Mouse (Mus musculus) limb, embryonic 12.5 days (tissue): Measurements from ENCODE around the gene Nup50. TPM values are rescaled to one million over a fixed set of nuclear protein-coding genes. Genes with fewer than 3 reads are reported as not detected.

ENCODE experiments used
- ATAC-seq: fragments of 200-750 bp; cut with Nextera tagmentation; 2 replicates; pipeline ENCODE4 v1.8.0; 2017; ENCODE audit warnings: low read depth, moderate TSS enrichment; ENCODE audit not compliant: insufficient number of reproducible peaks, insufficient read depth, low FRiP score, low TSS enrichment
- H3K27ac ChIP-seq: fragments of 300-500 bp; sonication (generic); 2 replicates; pipeline ENCODE4 v1.5.1; 2016; ENCODE audit warnings: mild to moderate bottlenecking, moderate library complexity
- H3K27me3 ChIP-seq: fragments of 300-500 bp; sonication (generic); 2 replicates; pipeline ENCODE4 v1.6.1; 2016; ENCODE audit warnings: mild to moderate bottlenecking, moderate library complexity
- H3K36me3 ChIP-seq: fragments of 300-500 bp; sonication (generic); 2 replicates; pipeline ENCODE4 v1.6.1; 2016; ENCODE audit warnings: mild to moderate bottlenecking, moderate library complexity
- H3K4me1 ChIP-seq: fragments of 300-500 bp; sonication (generic); replicated peaks from 2 replicates; pipeline ENCODE4 v1.6.1; 2016
- H3K4me2 ChIP-seq: fragments of 300-500 bp; sonication (generic); 2 replicates; pipeline ENCODE4 v1.6.1; 2016; ENCODE audit warnings: mild to moderate bottlenecking, moderate library complexity
- H3K4me3 ChIP-seq: fragments of 300-500 bp; sonication (generic); replicated peaks from 2 replicates; pipeline ENCODE4 v1.5.1; 2016; ENCODE audit warnings: mild to moderate bottlenecking
- H3K9ac ChIP-seq: fragments of 300-500 bp; sonication (generic); replicated peaks from 2 replicates; pipeline ENCODE4 v1.6.1; 2016; ENCODE audit warnings: mild to moderate bottlenecking, moderate library complexity
- H3K9me3 ChIP-seq: fragments of 300-500 bp; sonication (generic); 2 replicates; pipeline ENCODE4 v1.6.1; 2016; ENCODE audit warnings: mild to moderate bottlenecking, moderate library complexity
- WGBS: fragments of 180-500 bp; shearing (Covaris S2); methylation state at CpG from one replicate; pipeline ENCODE4 v1.1.7; 2016; 5-methylcytosine and 5-hydroxymethylcytosine counted together
- polyA plus RNA-seq: library from polyadenylated mRNA; unstranded; fragments of >200 nt; fragmentation: Nextera tagmentation; extraction: Ambion mirVana; gene quantifications from 2 replicates; pipeline ENCODE4 v1.2.1, GENCODE M21; 2016

Nup50 gene
- polyA plus RNA-seq, 1 experiment from 2014 or later, result 57.6 TPM

- no peak overlapping the region for H3K9ac ChIP-seq
- H3K4me1 ChIP-seq, result peaks cover 5% of the 10 kb centered on the region; the same call in 1 of the 2 replicates
- no peak overlapping the region for H3K4me2 ChIP-seq
- no peak overlapping the region for H3K4me3 ChIP-seq
- WGBS, result 93% methylated on average over 11 of the region's 11 CpGs
- no peaks in the 10 kb centered on the region for H3K9me3 ChIP-seq
- peaks cover 94% of the 10 kb centered on the region for H3K36me3 ChIP-seq
- H3K27ac ChIP-seq, result no peak overlapping the region
- ATAC-seq, result no peak
- H3K27me3 ChIP-seq, result no peaks in the 10 kb centered on the region
Observed at GRCm38 (mm10) chr15:84953259-84953658, 30.0 kb downstream of the Nup50 start.

DNA sequence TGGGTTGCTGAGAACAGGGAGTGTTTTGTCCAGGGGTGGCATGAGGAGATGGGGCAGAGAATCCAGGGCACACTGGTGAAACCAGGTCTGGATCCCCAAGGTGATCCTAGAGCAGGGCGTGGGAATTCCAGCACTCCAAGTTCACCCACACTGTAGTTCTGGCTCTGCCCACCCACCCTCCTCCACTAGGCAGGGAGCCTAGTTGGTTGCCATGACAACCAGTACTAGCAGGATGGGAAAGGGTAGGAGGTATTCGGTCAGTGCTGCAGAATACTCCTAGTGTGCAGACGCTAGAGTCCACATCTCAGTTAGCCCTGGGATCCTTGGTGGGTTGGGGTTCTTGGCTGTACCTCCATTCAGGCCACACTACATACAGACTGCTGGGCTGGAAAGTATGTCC lies 34.6 kb downstream of the Nup50 start:
- Histone ChIP-seq H3K4me2 (no peak overlapping the region), H3K27ac (no peak overlapping the region), H3K27me3 (no peaks in the 10 kb centered on the region), H3K36me3 (peaks cover 55% of the 10 kb centered on the region), H3K9me3 (no peaks in the 10 kb centered on the region), H3K4me3 (no peak overlapping the region), H3K4me1 (peaks cover 13% of the 10 kb centered on the region; the same call in 1 of the 2 replicates), H3K9ac (no peak overlapping the region)
- WGBS, result 41% methylated on average over 3 of the region's 3 CpGs
- no peak for ATAC-seq

DNA sequence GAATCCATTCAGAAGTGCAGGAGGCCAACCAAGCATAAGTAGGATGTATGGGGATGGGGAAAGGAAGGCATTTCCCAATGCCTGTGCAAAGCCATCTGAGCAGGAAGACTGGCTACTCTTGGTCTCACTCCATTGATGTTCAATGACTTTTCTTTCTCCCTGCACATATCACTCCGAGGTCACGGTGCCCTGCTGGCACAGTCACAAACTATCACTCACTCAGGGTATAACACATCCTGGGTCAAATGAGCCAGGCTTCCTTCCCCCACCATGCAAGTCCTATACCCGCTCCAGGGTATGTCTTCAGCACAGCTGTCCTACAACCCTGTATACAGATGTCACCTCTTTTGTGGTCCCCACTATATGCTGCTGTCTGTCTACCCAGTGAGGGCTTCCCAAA lies 35.1 kb downstream of the Nup50 start:
- H3K9ac ChIP-seq, result no peak overlapping the region
- H3K27me3 ChIP-seq, result no peaks in the 10 kb centered on the region
- WGBS, result 93% methylated on average over 3 of the region's 3 CpGs
- no peak for ATAC-seq
- no peak overlapping the region for H3K4me3 ChIP-seq
- H3K9me3 ChIP-seq, result no peaks in the 10 kb centered on the region
- no peak overlapping the region for H3K4me2 ChIP-seq
- H3K27ac ChIP-seq, result no peak overlapping the region
- H3K4me1 ChIP-seq, result peaks cover 13% of the 10 kb centered on the region; the same call in 1 of the 2 replicates
- peaks cover 50% of the 10 kb centered on the region for H3K36me3 ChIP-seq

DNA sequence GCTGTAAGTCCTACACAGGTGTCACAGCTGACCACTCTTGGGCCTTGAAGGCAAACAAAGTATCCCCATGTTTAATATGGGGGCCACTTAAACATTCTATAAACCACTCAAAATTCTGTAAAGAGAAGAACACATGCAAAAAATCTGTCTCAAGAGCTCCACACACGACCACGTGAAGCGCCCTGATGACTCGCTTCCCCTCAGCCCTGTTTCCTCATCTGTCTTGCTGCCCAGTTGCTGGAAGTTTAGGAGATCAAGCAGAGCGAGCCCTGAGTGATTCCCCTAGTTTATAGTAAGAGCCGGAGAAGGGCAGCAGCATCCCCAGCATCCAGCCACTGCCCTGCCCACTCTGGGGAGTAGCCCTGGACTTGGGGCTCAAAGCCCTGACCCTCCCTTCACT lies 36.7 kb downstream of the Nup50 start:
- WGBS, result 88% methylated on average over 6 of the region's 6 CpGs

GRCm38 (mm10) chr15:84960692-84961091 lies 37.5 kb downstream of the Nup50 start:
- H3K4me3 ChIP-seq, result no peak overlapping the region
- 0 out of 2 replicates have a peak overlapping the region, but pooled peaks have one; percentile 27 for H3K9ac ChIP-seq
- WGBS, result 29% methylated on average over 8 of the region's 8 CpGs
- no peaks in the 10 kb centered on the region for H3K27me3 ChIP-seq
- ATAC-seq, result no peak
- H3K4me2 ChIP-seq, result no peak overlapping the region
- peaks cover 28% of the 10 kb centered on the region for H3K36me3 ChIP-seq
- H3K4me1 ChIP-seq, result peaks cover 13% of the 10 kb centered on the region; the same call in 1 of the 2 replicates
- H3K9me3 ChIP-seq, result no peaks in the 10 kb centered on the region
- no peak overlapping the region for H3K27ac ChIP-seq

More for the DNA sequence above, 36.7 kb downstream of the Nup50 start:
- Histone ChIP-seq H3K4me1 (peaks cover 13% of the 10 kb centered on the region; the same call in 1 of the 2 replicates), H3K27me3 (no peaks in the 10 kb centered on the region), H3K9me3 (no peaks in the 10 kb centered on the region), H3K36me3 (peaks cover 36% of the 10 kb centered on the region), H3K4me3 (no peak overlapping the region), H3K27ac (no peak overlapping the region), H3K9ac (no peak overlapping the region), H3K4me2 (no peak overlapping the region)
- ATAC-seq, result no peak

DNA sequence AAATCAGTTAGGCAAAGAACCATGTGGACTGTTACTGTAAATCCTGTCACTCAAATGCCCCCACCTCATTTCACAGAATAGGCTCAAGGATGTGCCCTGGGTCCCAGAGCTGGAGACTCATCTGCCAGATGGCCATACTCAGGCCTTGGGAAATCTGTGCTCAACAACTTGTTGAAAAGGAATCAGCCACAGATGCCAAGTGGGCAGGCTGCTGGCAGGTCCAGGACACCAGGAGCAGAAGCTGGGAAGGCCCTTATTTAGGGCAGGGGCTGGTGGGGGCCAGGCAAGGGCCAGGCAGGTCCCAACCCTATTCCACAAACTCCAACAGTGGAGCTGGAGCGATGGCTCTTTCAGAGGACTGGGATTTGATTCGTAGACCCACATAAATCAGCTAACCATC lies 39.3 kb downstream of the Nup50 start:
- Histone ChIP-seq H3K4me3 (no peak overlapping the region), H3K9ac (no peak overlapping the region), H3K4me2 (no peak overlapping the region), H3K36me3 (peaks cover 15% of the 10 kb centered on the region; the same call in 1 of the 2 replicates), H3K27ac (no peak overlapping the region), H3K4me1 (peaks cover 13% of the 10 kb centered on the region; the same call in 1 of the 2 replicates), H3K9me3 (no peaks in the 10 kb centered on the region), H3K27me3 (no peaks in the 10 kb centered on the region)
- WGBS, result 79% methylated on average over 2 of the region's 2 CpGs
- no peak for ATAC-seq

- 72% methylated on average over 5 of the region's 5 CpGs for WGBS
- no peak overlapping the region for H3K27ac ChIP-seq
- no peaks in the 10 kb centered on the region for H3K27me3 ChIP-seq
- H3K9ac ChIP-seq, result no peak overlapping the region
- no peak overlapping the region for H3K4me3 ChIP-seq
- no peak for ATAC-seq
- peaks cover 6% of the 10 kb centered on the region; the same call in 1 of the 2 replicates for H3K36me3 ChIP-seq
- no peak overlapping the region for H3K4me2 ChIP-seq
- H3K4me1 ChIP-seq, result 0 out of 2 replicates have a peak, but pooled peaks cover 8% of the 10 kb centered on the region
- no peaks in the 10 kb centered on the region for H3K9me3 ChIP-seq
Observed at GRCm38 (mm10) chr15:84964771-84965170, 41.6 kb downstream of the Nup50 start.

DNA sequence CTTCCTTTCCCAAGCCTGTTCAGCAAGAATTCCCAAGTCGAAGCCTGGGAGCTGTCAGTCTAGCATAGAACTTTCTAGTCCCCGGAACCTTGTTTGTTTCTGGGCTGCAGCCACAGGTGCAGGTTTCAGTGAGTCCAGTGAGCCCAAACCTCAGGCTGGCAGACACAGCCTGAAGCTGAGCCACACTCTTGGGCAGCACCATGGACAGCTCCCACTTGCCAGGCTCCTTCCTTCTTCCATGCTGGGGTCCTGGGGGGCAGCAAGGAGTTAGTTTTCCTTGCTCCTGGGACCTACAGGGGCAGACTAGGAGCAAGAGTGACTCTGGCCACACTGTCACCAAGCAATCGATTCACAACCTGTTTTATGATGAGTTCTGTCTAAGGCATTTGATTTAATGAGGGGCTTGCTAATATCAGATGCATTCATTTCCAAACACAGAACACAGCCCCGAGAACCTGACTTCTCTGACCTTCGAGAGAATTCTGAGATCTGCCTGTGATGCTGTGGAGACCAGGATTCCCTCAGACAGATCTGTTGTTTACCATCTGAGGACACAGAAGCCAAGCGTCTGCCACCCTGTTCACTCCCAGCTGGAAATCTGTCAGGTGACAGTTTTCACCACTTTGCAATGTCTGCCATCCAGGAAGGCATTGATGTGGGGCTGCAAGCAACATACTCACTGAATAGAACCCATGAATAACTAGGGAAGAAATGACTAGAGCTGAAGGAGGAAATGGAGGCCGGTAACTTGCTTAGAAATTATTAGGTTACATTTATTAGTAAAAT lies 42.6 kb downstream of the Nup50 start:
- H3K9me3 ChIP-seq, result no peaks in the 10 kb centered on the region
- no peak overlapping the region for H3K27ac ChIP-seq
- H3K27me3 ChIP-seq, result no peaks in the 10 kb centered on the region
- H3K36me3 ChIP-seq, result no peaks in the 10 kb centered on the region; the same call in 1 of the 2 replicates
- H3K9ac ChIP-seq, result no peak overlapping the region
- WGBS, result 62% methylated on average over 7 of the region's 7 CpGs
- no peak for ATAC-seq
- no peak overlapping the region for H3K4me2 ChIP-seq
- H3K4me3 ChIP-seq, result no peak overlapping the region
- 0 out of 2 replicates have a peak, but pooled peaks cover 1% of the 10 kb centered on the region for H3K4me1 ChIP-seq

GRCm38 (mm10) chr15:84968534-84968933 lies 45.3 kb downstream of the Nup50 start:
- Histone ChIP-seq H3K36me3 (no peaks in the 10 kb centered on the region; the same call in 1 of the 2 replicates), H3K27me3 (no peaks in the 10 kb centered on the region), H3K4me2 (no peak overlapping the region), H3K9me3 (no peaks in the 10 kb centered on the region), H3K27ac (no peak overlapping the region), H3K9ac (no peak overlapping the region), H3K4me1 (no peaks in the 10 kb centered on the region), H3K4me3 (no peak overlapping the region)
- 87% methylated on average over 4 of the region's 4 CpGs for WGBS
- no peak for ATAC-seq

DNA sequence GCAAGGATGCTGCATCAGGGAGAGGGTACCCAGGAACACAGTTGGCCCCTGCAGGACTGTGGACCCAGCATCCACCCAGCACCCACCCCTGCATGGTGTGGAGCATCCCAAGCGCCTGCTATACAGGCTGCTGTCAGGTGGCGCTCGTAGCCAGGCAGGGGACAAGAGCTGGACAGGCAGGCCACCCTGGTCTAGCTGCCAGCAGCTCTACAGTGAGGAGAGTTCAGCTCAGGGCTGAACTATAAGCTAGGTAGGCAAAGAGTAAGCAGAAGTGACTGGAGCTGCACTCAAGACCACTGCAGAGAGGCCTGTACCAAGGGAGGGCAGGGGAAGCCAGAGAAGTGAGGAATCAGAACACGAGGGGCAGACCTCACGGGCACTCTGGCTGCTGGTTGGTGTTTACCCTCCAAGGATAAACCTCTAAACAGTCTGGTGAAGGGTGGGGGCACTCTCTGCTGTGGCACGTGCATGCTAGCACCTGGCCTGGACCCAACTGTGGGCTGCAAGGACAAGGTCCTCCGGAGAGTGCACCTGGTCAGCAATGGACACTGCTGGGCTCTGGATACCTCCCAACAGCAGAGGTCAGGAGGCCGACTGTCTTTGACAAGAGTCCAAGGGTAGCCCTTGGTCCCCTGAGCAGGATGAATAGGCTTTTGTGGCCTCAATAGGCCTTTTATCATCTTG lies 49.8 kb downstream of the Nup50 start:
- H3K9me3 ChIP-seq, result no peaks in the 10 kb centered on the region
- H3K27ac ChIP-seq, result no peak overlapping the region
- no peak for ATAC-seq
- no peaks in the 10 kb centered on the region for H3K27me3 ChIP-seq
- H3K9ac ChIP-seq, result no peak overlapping the region
- H3K4me2 ChIP-seq, result no peak overlapping the region
- H3K4me3 ChIP-seq, result no peak overlapping the region
- no peaks in the 10 kb centered on the region for H3K4me1 ChIP-seq
- H3K36me3 ChIP-seq, result no peaks in the 10 kb centered on the region; the same call in 1 of the 2 replicates
- 82% methylated on average over 8 of the region's 8 CpGs for WGBS

- H3K27ac ChIP-seq, result no peak overlapping the region
- H3K4me3 ChIP-seq, result no peak overlapping the region
- no peak overlapping the region for H3K9ac ChIP-seq
- no peaks in the 10 kb centered on the region for H3K9me3 ChIP-seq
- 69% methylated on average over 3 of the region's 3 CpGs for WGBS
- H3K36me3 ChIP-seq, result no peaks in the 10 kb centered on the region; the same call in 1 of the 2 replicates
- H3K4me2 ChIP-seq, result no peak overlapping the region
- H3K27me3 ChIP-seq, result no peaks in the 10 kb centered on the region
- no peak for ATAC-seq
- no peaks in the 10 kb centered on the region for H3K4me1 ChIP-seq
Observed at GRCm38 (mm10) chr15:84973544-84973871, 50.3 kb downstream of the Nup50 start.
